8 mouse cellular contexts compared by ENCODE assay signal in the genomic region with DNA sequence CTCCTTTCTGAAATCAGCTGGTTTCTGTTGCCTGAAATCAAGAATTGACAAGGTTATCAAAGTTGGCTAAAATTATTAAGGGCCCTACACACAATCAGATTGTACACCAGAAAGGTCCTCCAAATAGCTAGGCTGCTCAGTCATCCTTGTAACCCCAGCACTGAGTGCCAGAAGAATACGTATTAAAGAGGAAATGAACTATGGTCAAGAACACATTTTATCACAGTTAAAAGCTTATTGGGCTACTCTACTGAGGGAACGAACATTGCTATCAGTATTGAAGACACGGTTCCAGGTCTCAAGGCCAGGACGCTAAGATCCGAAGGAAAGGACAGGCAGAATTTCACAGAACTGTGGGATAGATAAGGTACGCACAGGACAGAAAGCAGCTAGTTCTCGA. TPM values are rescaled to one million over a fixed set of nuclear protein-coding genes. Genes with fewer than 3 reads are reported as not detected.
DNase-seq lines count a peak whose midpoint lies in the region; ATAC-seq and TF ChIP-seq lines count a peak whose summit lies in the region.

No protein-coding gene starts in this region.

- no peak for ATAC-seq in heart, embryonic 14.5 days (ENCODE audit: insufficient number of reproducible peaks, insufficient read depth, low FRiP score, low read depth)
- no peak for ATAC-seq in midbrain, embryonic 11.5 days (ENCODE audit: low FRiP score)

- in situ Hi-C loops in ES-E14 (cut with MboI; ENCODE audit: low sequenced_read_pairs in 2 of 2, unreplicated experiment in 2 of 2): no loop called here

- no peaks in the 10 kb centered on the region for H3K9me3 ChIP-seq in heart, embryonic 14.5 days (ENCODE audit: control insufficient read depth, low read length)
- H3K9me3 ChIP-seq in ES-E14 (ENCODE audit: control insufficient read depth, insufficient read depth, low read depth, low read length): no peaks in the 10 kb centered on the region
- H3K9me3 ChIP-seq in hindbrain, embryonic 10.5 days: no peaks in the 10 kb centered on the region
- H3K9me3 ChIP-seq in midbrain, embryonic 11.5 days (ENCODE audit: control insufficient read depth, low read length): no peaks in the 10 kb centered on the region

- DNase-seq in heart, postnatal 10 days: no peak
- no peak for DNase-seq in ES-E14 (ENCODE audit: low read depth, low spot score)
- no peak for DNase-seq in hindbrain, embryonic 10.5 days (ENCODE audit: low spot score)
- DNase-seq in midbrain, embryonic 11.5 days (ENCODE audit: low spot score, missing footprints): no peak
- no peak for DNase-seq in urinary bladder, postnatal 10 days (ENCODE audit: low spot score)
- DNase-seq in gastrocnemius, postnatal 25 days: no peak
- no peak for DNase-seq in frontal cortex, adult 2 months (ENCODE audit: extremely low spot score in 1 of 2, low spot score in 1 of 2)

- no peaks in the 10 kb centered on the region for H3K27me3 ChIP-seq in heart, embryonic 14.5 days (ENCODE audit: control insufficient read depth, insufficient read depth, low read length)
- H3K27me3 ChIP-seq in hindbrain, embryonic 10.5 days (ENCODE audit: insufficient read depth, poor library complexity, severe bottlenecking): peaks cover 8% of the 10 kb centered on the region
- H3K27me3 ChIP-seq in midbrain, embryonic 11.5 days (ENCODE audit: control insufficient read depth, insufficient read depth, low read length): no peaks in the 10 kb centered on the region

- H3K4me1 ChIP-seq in heart, embryonic 14.5 days (ENCODE audit: control insufficient read depth in 2 of 2, insufficient read depth in 2 of 2, low read length in 2 of 2): 0 out of 4 replicates have a peak, but pooled peaks cover 0 to 4% of the 10 kb centered on the region in 2 experiments
- no peaks in the 10 kb centered on the region; a peak in 2 of 4 replicates for H3K4me1 ChIP-seq in ES-E14 (ENCODE audit: control insufficient read depth in 2 of 2, insufficient read depth in 2 of 2, low read length in 2 of 2, poor library complexity in 1 of 2)
- peaks cover 18% of the 10 kb centered on the region for H3K4me1 ChIP-seq in hindbrain, embryonic 10.5 days (replicated peaks)
- H3K4me1 ChIP-seq in midbrain, embryonic 11.5 days (ENCODE audit: control insufficient read depth, insufficient read depth, low read length): peaks cover 3% of the 10 kb centered on the region; the same call in 1 of the 2 replicates

- WGBS in heart, embryonic 14.5 days: 5% methylated on average over 7 of the region's 7 CpGs
- 6% methylated on average over 7 of the region's 7 CpGs for WGBS in hindbrain, embryonic 10.5 days
- WGBS in midbrain, embryonic 11.5 days: 4% methylated on average over 7 of the region's 7 CpGs

- peak overlapping the region in 1 of 2 experiments; percentile 45; a peak in 1 of 4 replicates for H3K27ac ChIP-seq in heart, embryonic 14.5 days (replicated peaks in 1 of 2; ENCODE audit: control insufficient read depth in 1 of 2, insufficient read depth in 1 of 2, low read depth in 2 of 2, low read length in 2 of 2)
- no peak overlapping the region for H3K27ac ChIP-seq in ES-E14 (ENCODE audit: insufficient read depth, low read depth, low read length, poor library complexity, severe bottlenecking)
- H3K27ac ChIP-seq in hindbrain, embryonic 10.5 days: peak overlapping the region; percentile 82
- H3K27ac ChIP-seq in midbrain, embryonic 11.5 days (ENCODE audit: low read depth, low read length): no peak overlapping the region

- peak overlapping the region; percentile 70 for H3K9ac ChIP-seq in heart, embryonic 14.5 days (ENCODE audit: low read length)
- peak overlapping the region; percentile 62 for H3K9ac ChIP-seq in ES-E14 (ENCODE audit: insufficient read depth, low read depth, low read length, poor library complexity, severe bottlenecking)
- H3K9ac ChIP-seq in midbrain, embryonic 11.5 days (ENCODE audit: low read length): peak overlapping the region; percentile 71

- peak overlapping the region; percentile 92 for H3K4me2 ChIP-seq in heart, embryonic 14.5 days (ENCODE audit: low read length)
- H3K4me2 ChIP-seq in midbrain, embryonic 11.5 days: peak overlapping the region; percentile 88

- H3K36me3 ChIP-seq in heart, embryonic 14.5 days (ENCODE audit: control insufficient read depth, insufficient read depth, low read length): no peaks in the 10 kb centered on the region
- H3K36me3 ChIP-seq in ES-E14 (ENCODE audit: control insufficient read depth, insufficient read depth, low read length, poor library complexity, severe bottlenecking): no peaks in the 10 kb centered on the region
- H3K36me3 ChIP-seq in hindbrain, embryonic 10.5 days: no peaks in the 10 kb centered on the region
- no peaks in the 10 kb centered on the region for H3K36me3 ChIP-seq in midbrain, embryonic 11.5 days (ENCODE audit: control insufficient read depth, insufficient read depth, low read length)

- H3K4me3 ChIP-seq in heart, embryonic 14.5 days (ENCODE audit: control insufficient read depth in 1 of 2, insufficient read depth in 1 of 2, low read depth in 1 of 2, low read length in 2 of 2): peak overlapping the region; percentile 54 to 62
- H3K4me3 ChIP-seq in ES-E14 (ENCODE audit: insufficient read depth in 1 of 2, low read depth in 1 of 2, low read length in 2 of 2, poor library complexity in 1 of 2, severe bottlenecking in 1 of 2): peak overlapping the region; percentile 71 to 73
- peak overlapping the region; percentile 66 for H3K4me3 ChIP-seq in hindbrain, embryonic 10.5 days
- H3K4me3 ChIP-seq in midbrain, embryonic 11.5 days (ENCODE audit: low read depth, low read length): peak overlapping the region; percentile 52

- intact Hi-C loops in heart, postnatal 10 days (cut with DNase I): loop anchor here (2.0 to 5.0 kb wide), 4 partner anchors 19 to 287 kb away; a partner anchor contains a TSS

TF ChIP-seq in ES-E14, 5 proteins besides CTCF, POLR2A, EP300 and RAD21:
- TF ChIP-seq CHD2 (IDR thresholded peaks at IDR 0.05; ENCODE audit: low read depth, low read length): no peak
- TF ChIP-seq MAFK (IDR thresholded peaks at IDR 0.05; ENCODE audit: insufficient read depth, low read depth, low read length): no peak
- TF ChIP-seq ZC3H11A (IDR thresholded peaks at IDR 0.05; ENCODE audit: borderline replicate concordance, low read depth, low read length): no peak
- TF ChIP-seq ZNF384 (IDR thresholded peaks at IDR 0.05; ENCODE audit: low read depth, low read length): no peak
- TF ChIP-seq HCFC1 (IDR thresholded peaks at IDR 0.05; ENCODE audit: borderline replicate concordance, insufficient read depth, low read length): no peak

RNA-seq across cellular contexts. Expression of a gene that starts 0.6 kb away (rescaled TPM):
- polyA plus RNA-seq in heart, embryonic 14.5 days (2014; fragmentation: Nextera tagmentation; extraction: Ambion mirVana): 6.6 and 6.8 TPM in 2 replicates
- 10 to 100 TPM in 1 of 2 experiments, 1 to 10 TPM in 1; 9.3 to 13.7 TPM for total RNA-seq in heart, postnatal 10 days (2021)
- 17.1 and 25.4 TPM in 2 replicates for total RNA-seq in ES-E14 (2012; rRNA removed)
- polyA plus RNA-seq in hindbrain, embryonic 10.5 days (2016; fragmentation: Nextera tagmentation; extraction: Ambion mirVana): 11.1 and 13.6 TPM in 2 replicates
- 12.9 and 14.4 TPM in 2 replicates for polyA plus RNA-seq in midbrain, embryonic 11.5 days (2014; fragmentation: Nextera tagmentation; extraction: Ambion mirVana)
- total RNA-seq in gastrocnemius, postnatal 25 days (2021): 1 to 10 TPM; 7.4 to 8.8 TPM
- polyA plus RNA-seq in frontal cortex, adult 2 months (2012; rRNA removed): 15.2 and 17.5 TPM in 2 replicates

RNA-seq across cellular contexts. Expression of a gene that starts 19.7 kb away (rescaled TPM):
- polyA plus RNA-seq in heart, embryonic 14.5 days (2014; fragmentation: Nextera tagmentation; extraction: Ambion mirVana): 4.6 and 4.9 TPM in 2 replicates
- 10 to 100 TPM; 14.2 to 15.8 TPM for total RNA-seq in heart, postnatal 10 days (2021)
- 1.3 and 1.6 TPM in 2 replicates for total RNA-seq in ES-E14 (2012; rRNA removed)
- 1.7 and 2.7 TPM in 2 replicates for polyA plus RNA-seq in hindbrain, embryonic 10.5 days (2016; fragmentation: Nextera tagmentation; extraction: Ambion mirVana)
- polyA plus RNA-seq in midbrain, embryonic 11.5 days (2014; fragmentation: Nextera tagmentation; extraction: Ambion mirVana): 1.9 and 2.1 TPM in 2 replicates
- 1 to 10 TPM; 6.6 to 7.2 TPM for total RNA-seq in gastrocnemius, postnatal 25 days (2021)
- 4.7 and 5.2 TPM in 2 replicates for polyA plus RNA-seq in frontal cortex, adult 2 months (2012; rRNA removed)

RNA-seq across cellular contexts. Expression of a gene that starts 45.7 kb away (rescaled TPM):
- polyA plus RNA-seq in heart, embryonic 14.5 days (2014; fragmentation: Nextera tagmentation; extraction: Ambion mirVana): 149 and 164 TPM in 2 replicates
- 10 to 100 TPM; 75.8 to 83.9 TPM for total RNA-seq in heart, postnatal 10 days (2021)
- 201 and 232 TPM in 2 replicates for total RNA-seq in ES-E14 (2012; rRNA removed)
- 210 and 216 TPM in 2 replicates for polyA plus RNA-seq in hindbrain, embryonic 10.5 days (2016; fragmentation: Nextera tagmentation; extraction: Ambion mirVana)
- 225 and 241 TPM in 2 replicates for polyA plus RNA-seq in midbrain, embryonic 11.5 days (2014; fragmentation: Nextera tagmentation; extraction: Ambion mirVana)
- 10 to 100 TPM; 48.4 to 51.5 TPM for total RNA-seq in gastrocnemius, postnatal 25 days (2021)
- 81.7 and 84.0 TPM in 2 replicates for polyA plus RNA-seq in frontal cortex, adult 2 months (2012; rRNA removed)
